Mouse (Mus musculus): ENCODE data around the gene Tamm41. TPM values are rescaled to one million over a fixed set of nuclear protein-coding genes. Genes with fewer than 3 reads are reported as not detected.

The Tamm41 gene
- total RNA-seq, 1 experiment: 35.7 TPM

- H3K4me1 ChIP-seq (ENCODE audit: control insufficient read depth in 2 of 2, insufficient read depth in 2 of 2, low read length in 2 of 2, poor library complexity in 1 of 2): no peaks in the 10 kb centered on the region
- H3K9ac ChIP-seq (ENCODE audit: insufficient read depth, low read depth, low read length, poor library complexity, severe bottlenecking): no peak overlapping the region
- DNase-seq (ENCODE audit: low read depth, low spot score): no peak
- H3K9me3 ChIP-seq (ENCODE audit: control insufficient read depth, insufficient read depth, low read depth, low read length): no peaks in the 10 kb centered on the region
- H3K4me3 ChIP-seq (ENCODE audit: insufficient read depth in 1 of 2, low read depth in 1 of 2, low read length in 2 of 2, poor library complexity in 1 of 2, severe bottlenecking in 1 of 2): no peak overlapping the region
- TF ChIP-seq CHD2 (IDR thresholded peaks at IDR 0.05; ENCODE audit: low read depth, low read length) (no peak), HCFC1 (IDR thresholded peaks at IDR 0.05; ENCODE audit: borderline replicate concordance, insufficient read depth, low read length) (no peak), MAFK (IDR thresholded peaks at IDR 0.05; ENCODE audit: insufficient read depth, low read depth, low read length) (no peak), ZC3H11A (IDR thresholded peaks at IDR 0.05; ENCODE audit: borderline replicate concordance, low read depth, low read length) (no peak), ZNF384 (IDR thresholded peaks at IDR 0.05; ENCODE audit: low read depth, low read length) (no peak)
- H3K27ac ChIP-seq (ENCODE audit: insufficient read depth, low read depth, low read length, poor library complexity, severe bottlenecking): no peak overlapping the region
- H3K36me3 ChIP-seq (ENCODE audit: control insufficient read depth, insufficient read depth, low read length, poor library complexity, severe bottlenecking): no peaks in the 10 kb centered on the region
- in situ Hi-C loops (cut with MboI; ENCODE audit: low sequenced_read_pairs in 2 of 2, unreplicated experiment in 2 of 2): no loop called here
Observed at GRCm38 (mm10) chr6:115046064-115046463, 8.4 kb upstream of the Tamm41 start.

DNA sequence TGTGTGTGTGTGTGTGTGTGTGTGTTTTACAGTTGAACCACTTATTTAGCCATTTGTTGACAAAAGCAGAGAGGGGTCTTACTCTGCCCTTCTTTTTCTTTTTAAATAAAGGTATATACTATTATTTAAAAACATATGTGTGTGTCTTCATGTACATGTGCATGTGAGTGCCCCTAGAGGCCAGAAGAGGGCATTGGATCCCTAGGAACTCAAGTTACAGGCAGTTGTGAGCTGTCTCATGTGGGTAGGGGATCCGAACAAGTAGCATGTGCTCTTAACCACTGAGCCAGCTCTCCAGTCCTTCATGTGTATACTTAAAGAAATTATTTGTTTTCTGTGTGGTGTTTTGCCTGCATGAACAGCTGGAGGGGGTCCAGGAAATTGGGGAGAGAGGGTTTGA lies 7.0 kb upstream of the Tamm41 start:
- no peaks in the 10 kb centered on the region for H3K4me1 ChIP-seq (ENCODE audit: control insufficient read depth in 2 of 2, insufficient read depth in 2 of 2, low read length in 2 of 2, poor library complexity in 1 of 2)
- H3K9ac ChIP-seq (ENCODE audit: insufficient read depth, low read depth, low read length, poor library complexity, severe bottlenecking): no peak overlapping the region
- in situ Hi-C loops (cut with MboI; ENCODE audit: low sequenced_read_pairs in 2 of 2, unreplicated experiment in 2 of 2): no loop called here
- H3K9me3 ChIP-seq (ENCODE audit: control insufficient read depth, insufficient read depth, low read depth, low read length): no peaks in the 10 kb centered on the region
- H3K36me3 ChIP-seq (ENCODE audit: control insufficient read depth, insufficient read depth, low read length, poor library complexity, severe bottlenecking): no peaks in the 10 kb centered on the region
- TF ChIP-seq HCFC1 (IDR thresholded peaks at IDR 0.05; ENCODE audit: borderline replicate concordance, insufficient read depth, low read length) (no peak), ZNF384 (IDR thresholded peaks at IDR 0.05; ENCODE audit: low read depth, low read length) (no peak), CHD2 (IDR thresholded peaks at IDR 0.05; ENCODE audit: low read depth, low read length) (no peak), ZC3H11A (IDR thresholded peaks at IDR 0.05; ENCODE audit: borderline replicate concordance, low read depth, low read length) (no peak), MAFK (IDR thresholded peaks at IDR 0.05; ENCODE audit: insufficient read depth, low read depth, low read length) (no peak)
- no peak overlapping the region for H3K27ac ChIP-seq (ENCODE audit: insufficient read depth, low read depth, low read length, poor library complexity, severe bottlenecking)
- DNase-seq (ENCODE audit: low read depth, low spot score): no peak
- no peak overlapping the region for H3K4me3 ChIP-seq (ENCODE audit: insufficient read depth in 1 of 2, low read depth in 1 of 2, low read length in 2 of 2, poor library complexity in 1 of 2, severe bottlenecking in 1 of 2)

DNA sequence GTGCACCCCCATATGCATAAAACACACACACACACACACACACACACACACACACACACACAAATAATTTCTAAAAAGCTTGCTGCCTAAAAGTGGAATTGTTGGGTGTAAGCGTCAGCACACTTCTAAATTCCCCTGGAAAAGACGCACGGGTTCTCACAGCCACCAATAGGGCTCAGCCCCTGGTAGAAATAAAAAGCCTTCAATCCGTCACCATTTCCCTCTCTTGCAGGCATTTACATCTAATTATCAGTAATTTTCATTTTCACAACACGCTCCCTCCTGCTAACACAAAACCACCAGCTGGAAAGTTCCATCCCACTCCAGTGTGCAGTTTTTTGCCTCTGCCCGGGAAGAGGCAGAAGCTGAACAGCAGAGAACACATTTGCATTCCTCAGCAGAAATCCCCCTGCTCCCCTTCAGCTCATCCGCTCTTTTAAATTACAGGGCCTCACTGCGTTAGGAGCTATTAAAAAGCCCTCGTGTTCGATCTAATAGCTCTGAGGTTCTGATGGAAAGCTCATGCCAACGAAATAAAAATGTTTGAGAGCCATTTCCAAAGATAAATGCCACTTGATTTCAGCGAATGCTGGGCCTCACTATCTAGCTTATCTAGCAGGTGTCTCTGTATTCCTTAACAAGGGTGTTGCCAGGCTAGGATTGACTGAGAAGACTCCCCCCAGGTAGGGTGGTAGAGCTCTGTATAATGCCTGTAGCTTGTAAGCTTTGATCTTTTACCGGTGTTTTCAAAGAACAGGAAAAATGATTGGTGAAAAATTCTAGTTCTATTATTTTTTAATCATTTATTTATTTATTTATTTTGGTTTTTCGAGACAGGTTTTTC lies 6.2 kb upstream of the Tamm41 start:
- in situ Hi-C loops (cut with MboI; ENCODE audit: low sequenced_read_pairs in 2 of 2, unreplicated experiment in 2 of 2): no loop called here

GRCm38 (mm10) chr6:115042609-115043008 lies 4.9 kb upstream of the Tamm41 start:
- TF ChIP-seq ZNF384 (IDR thresholded peaks at IDR 0.05; ENCODE audit: low read depth, low read length) (no peak), HCFC1 (IDR thresholded peaks at IDR 0.05; ENCODE audit: borderline replicate concordance, insufficient read depth, low read length) (no peak), ZC3H11A (IDR thresholded peaks at IDR 0.05; ENCODE audit: borderline replicate concordance, low read depth, low read length) (no peak), MAFK (IDR thresholded peaks at IDR 0.05; ENCODE audit: insufficient read depth, low read depth, low read length) (no peak), CHD2 (IDR thresholded peaks at IDR 0.05; ENCODE audit: low read depth, low read length) (no peak)
- no peak overlapping the region for H3K9ac ChIP-seq (ENCODE audit: insufficient read depth, low read depth, low read length, poor library complexity, severe bottlenecking)
- no peaks in the 10 kb centered on the region for H3K36me3 ChIP-seq (ENCODE audit: control insufficient read depth, insufficient read depth, low read length, poor library complexity, severe bottlenecking)
- H3K27ac ChIP-seq (ENCODE audit: insufficient read depth, low read depth, low read length, poor library complexity, severe bottlenecking): no peak overlapping the region
- H3K4me1 ChIP-seq (ENCODE audit: control insufficient read depth in 2 of 2, insufficient read depth in 2 of 2, low read length in 2 of 2, poor library complexity in 1 of 2): no peaks in the 10 kb centered on the region
- no peak for DNase-seq (ENCODE audit: low read depth, low spot score)
- no peak overlapping the region for H3K4me3 ChIP-seq (ENCODE audit: insufficient read depth in 1 of 2, low read depth in 1 of 2, low read length in 2 of 2, poor library complexity in 1 of 2, severe bottlenecking in 1 of 2)
- H3K9me3 ChIP-seq (ENCODE audit: control insufficient read depth, insufficient read depth, low read depth, low read length): no peaks in the 10 kb centered on the region
- in situ Hi-C loops (cut with MboI; ENCODE audit: low sequenced_read_pairs in 2 of 2, unreplicated experiment in 2 of 2): no loop called here

More for the DNA sequence above, 6.2 kb upstream of the Tamm41 start:
- Histone ChIP-seq H3K36me3 (ENCODE audit: control insufficient read depth, insufficient read depth, low read length, poor library complexity, severe bottlenecking) (no peaks in the 10 kb centered on the region), H3K27ac (ENCODE audit: insufficient read depth, low read depth, low read length, poor library complexity, severe bottlenecking) (no peak overlapping the region), H3K9ac (ENCODE audit: insufficient read depth, low read depth, low read length, poor library complexity, severe bottlenecking) (no peak overlapping the region), H3K9me3 (ENCODE audit: control insufficient read depth, insufficient read depth, low read depth, low read length) (no peaks in the 10 kb centered on the region), H3K4me3 (ENCODE audit: insufficient read depth in 1 of 2, low read depth in 1 of 2, low read length in 2 of 2, poor library complexity in 1 of 2, severe bottlenecking in 1 of 2) (no peak overlapping the region), H3K4me1 (ENCODE audit: control insufficient read depth in 2 of 2, insufficient read depth in 2 of 2, low read length in 2 of 2, poor library complexity in 1 of 2) (no peaks in the 10 kb centered on the region)
- TF ChIP-seq ZNF384 (IDR thresholded peaks at IDR 0.05; ENCODE audit: low read depth, low read length) (no peak), CHD2 (IDR thresholded peaks at IDR 0.05; ENCODE audit: low read depth, low read length) (no peak), MAFK (IDR thresholded peaks at IDR 0.05; ENCODE audit: insufficient read depth, low read depth, low read length) (no peak), ZC3H11A (IDR thresholded peaks at IDR 0.05; ENCODE audit: borderline replicate concordance, low read depth, low read length) (no peak), HCFC1 (IDR thresholded peaks at IDR 0.05; ENCODE audit: borderline replicate concordance, insufficient read depth, low read length) (no peak)
- DNase-seq (ENCODE audit: low read depth, low spot score): no peak
